Mouse (Mus musculus): ENCODE data around the gene Ptov1. TPM values are rescaled to one million over a fixed set of nuclear protein-coding genes. Genes with fewer than 3 reads are reported as not detected.

Gene Ptov1
- total and polyA plus RNA-seq, 3 experiments: 46.4 to 168 TPM; not detected in 1

- Histone ChIP-seq H3K36me3 (ENCODE audit: control insufficient read depth in 1 of 2, insufficient read depth in 2 of 2, low read length in 2 of 2) (peaks cover 0 to 3% of the 10 kb centered on the region in 2 experiments; a peak in 2 of 4 replicates), H3K9me3 (replicated peaks; ENCODE audit: insufficient read depth, low read length) (no peaks in the 10 kb centered on the region), H3K4me3 (ENCODE audit: control insufficient read depth in 1 of 2, insufficient read depth in 1 of 2, low read depth in 2 of 2, low read length in 2 of 2) (no peak overlapping the region), H3K9ac (ENCODE audit: control insufficient read depth, low read depth, low read length, poor library complexity, severe bottlenecking) (no peak overlapping the region), H3K27ac (ENCODE audit: control insufficient read depth, low read depth, low read length) (no peak overlapping the region), H3K4me1 (ENCODE audit: control insufficient read depth in 1 of 2, insufficient read depth in 2 of 2, low read length in 2 of 2) (no peaks in the 10 kb centered on the region), H3K27me3 (ENCODE audit: control insufficient read depth in 1 of 2, insufficient read depth in 2 of 2, low read length in 2 of 2) (no peaks in the 10 kb centered on the region), H3K79me2 (ENCODE audit: control insufficient read depth, insufficient read depth, low read length, poor library complexity) (no peaks in the 10 kb centered on the region)
- no peak for DNase-seq (ENCODE audit: low read depth, low spot score)
- TF ChIP-seq ZKSCAN1 (IDR thresholded peaks at IDR 0.05; ENCODE audit: low read depth, low read length) (no peak), ZNF384 (IDR thresholded peaks at IDR 0.05; ENCODE audit: low read depth, low read length) (no peak), NRF1 (IDR thresholded peaks at IDR 0.05; ENCODE audit: insufficient read depth, low read depth, low read length, poor library complexity, severe bottlenecking) (no peak), SIN3A (IDR thresholded peaks at IDR 0.05; ENCODE audit: low read length) (no peak), TAL1 (IDR thresholded peaks at IDR 0.05; ENCODE audit: low read length) (no peak), POLR2AphosphoS5 (IDR thresholded peaks at IDR 0.05; ENCODE audit: borderline replicate concordance, low read depth, low read length) (no peak), POLR2AphosphoS2 (IDR thresholded peaks at IDR 0.05; ENCODE audit: low read length) (no peak), BHLHE40 (IDR thresholded peaks at IDR 0.05; ENCODE audit: borderline replicate concordance, low read depth, low read length) (no peak), USF2 (IDR thresholded peaks at IDR 0.05; ENCODE audit: borderline replicate concordance in 1 of 2, insufficient read depth in 1 of 2, low read depth in 1 of 2, low read length in 2 of 2) (no peak), ZC3H11A (IDR thresholded peaks at IDR 0.05; ENCODE audit: low read depth, low read length) (no peak), MAX (IDR thresholded peaks at IDR 0.05; ENCODE audit: low read length) (no peak), TCF12 (IDR thresholded peaks at IDR 0.05; ENCODE audit: low read depth, low read length) (no peak), MXI1 (IDR thresholded peaks at IDR 0.05; ENCODE audit: low read depth, low read length) (no peak), RAD21 (IDR thresholded peaks at IDR 0.05; ENCODE audit: low read depth, low read length) (no peak), UBTF (IDR thresholded peaks at IDR 0.05; ENCODE audit: borderline replicate concordance, insufficient read depth, low read depth, low read length) (no peak)
Observed at GRCm38 (mm10) chr7:44916881-44917280, 47.3 kb upstream of the Ptov1 start.

DNA sequence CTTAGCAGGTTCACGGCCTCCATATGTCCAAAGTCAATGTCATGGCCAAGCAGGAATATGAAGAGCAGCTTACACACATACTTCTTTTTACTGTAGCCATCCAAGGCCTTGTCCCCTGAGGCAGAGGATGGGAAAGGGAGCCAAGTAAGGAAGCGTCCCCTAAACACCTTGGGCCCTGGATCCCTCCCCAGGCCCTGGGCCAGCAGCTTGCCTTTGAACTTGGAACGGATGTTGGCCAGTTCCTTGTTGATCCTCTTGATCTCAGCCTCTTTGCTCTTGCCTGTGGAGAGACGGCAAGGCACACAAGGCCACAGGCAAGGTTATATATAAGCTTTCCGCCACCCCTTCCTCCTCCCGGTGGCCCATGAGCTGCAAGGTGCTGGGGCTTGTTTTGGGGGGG lies 46.6 kb upstream of the Ptov1 start:
- TF ChIP-seq MYC (IDR thresholded peaks at IDR 0.05; ENCODE audit: low read depth, low read length) (no peak), CTCF (IDR thresholded peaks at IDR 0.05 in 2 of 3, conservative IDR thresholded peaks at IDR 0.05 in 1 of 3; ENCODE audit: control insufficient read depth in 1 of 3, insufficient read depth in 1 of 3, low read depth in 2 of 3, low read length in 3 of 3, poor library complexity in 1 of 3, severe bottlenecking in 1 of 3) (no peak), JUND (IDR thresholded peaks at IDR 0.05; ENCODE audit: low read depth, low read length) (no peak), NRF1 (IDR thresholded peaks at IDR 0.05; ENCODE audit: insufficient read depth, low read depth, low read length, poor library complexity, severe bottlenecking) (no peak), NELFE (IDR thresholded peaks at IDR 0.05; ENCODE audit: low read depth, low read length) (no peak), POLR2AphosphoS5 (IDR thresholded peaks at IDR 0.05; ENCODE audit: borderline replicate concordance, low read depth, low read length) (no peak), MAX (IDR thresholded peaks at IDR 0.05; ENCODE audit: low read length) (no peak), ZKSCAN1 (IDR thresholded peaks at IDR 0.05; ENCODE audit: low read depth, low read length) (no peak), CHD1 (IDR thresholded peaks at IDR 0.05; ENCODE audit: low read depth, low read length) (no peak), POLR2AphosphoS2 (IDR thresholded peaks at IDR 0.05; ENCODE audit: low read length) (no peak), MAZ (IDR thresholded peaks at IDR 0.05; ENCODE audit: low read depth, low read length) (no peak)

More for the DNA sequence above, 46.6 kb upstream of the Ptov1 start:
- Histone ChIP-seq H3K79me2 (ENCODE audit: control insufficient read depth, insufficient read depth, low read length, poor library complexity) (no peaks in the 10 kb centered on the region), H3K27ac (ENCODE audit: control insufficient read depth, low read depth, low read length) (no peak overlapping the region), H3K9ac (ENCODE audit: control insufficient read depth, low read depth, low read length, poor library complexity, severe bottlenecking) (no peak overlapping the region), H3K36me3 (ENCODE audit: control insufficient read depth in 1 of 2, insufficient read depth in 2 of 2, low read length in 2 of 2) (peaks cover 0 to 3% of the 10 kb centered on the region in 2 experiments; a peak in 2 of 4 replicates), H3K27me3 (ENCODE audit: control insufficient read depth in 1 of 2, insufficient read depth in 2 of 2, low read length in 2 of 2) (no peaks in the 10 kb centered on the region), H3K4me1 (ENCODE audit: control insufficient read depth in 1 of 2, insufficient read depth in 2 of 2, low read length in 2 of 2) (no peaks in the 10 kb centered on the region), H3K4me3 (ENCODE audit: control insufficient read depth in 1 of 2, insufficient read depth in 1 of 2, low read depth in 2 of 2, low read length in 2 of 2) (no peak overlapping the region), H3K9me3 (replicated peaks; ENCODE audit: insufficient read depth, low read length) (no peaks in the 10 kb centered on the region)
- no peak for DNase-seq (ENCODE audit: low read depth, low spot score)
